Mouse (Mus musculus): ENCODE results near the gene Myoz1. TPM values are rescaled to one million over a fixed set of nuclear protein-coding genes. Genes with fewer than 3 reads are reported as not detected.
"Not testable (repeated sequence)": the region's sequence is repeated elsewhere in the genome, so short reads cannot be mapped to it uniquely, and the experiment has no call there.

Gene Myoz1
- polyA plus RNA-seq (2014; fragmentation: Nextera tagmentation; extraction: Ambion mirVana), result 0.28 TPM in 1 of 2 replicates, not detected in the other

- Histone ChIP-seq H3K9ac (ENCODE audit: low read length) (no peak within 1 kb of the TSS), H3K27me3 (ENCODE audit: control insufficient read depth, insufficient read depth, low read length) (no peaks in the 10 kb centered on the region), H3K4me1 (replicated peaks; ENCODE audit: control insufficient read depth, insufficient read depth, low read length) (no peaks in the 10 kb centered on the region; the same call in 1 of the 2 replicates), H3K4me2 (ENCODE audit: low read depth, low read length, severe bottlenecking) (no peak within 1 kb of the TSS), H3K9me3 (ENCODE audit: control insufficient read depth, low read length) (no peaks in the 10 kb centered on the region), H3K4me3 (ENCODE audit: low read depth, low read length) (no peak within 1 kb of the TSS), H3K36me3 (ENCODE audit: control insufficient read depth, insufficient read depth, low read length) (no peaks in the 10 kb centered on the region), H3K27ac (ENCODE audit: low read depth, low read length) (no peak within 1 kb of the TSS)
- no peak for ATAC-seq (replicated peaks; ENCODE audit: low FRiP score)
- 38% methylated on average over 11 of the region's 11 CpGs for WGBS
- no peak for DNase-seq (ENCODE audit: low spot score)
Measured at GRCm38 (mm10) chr14:20656361-20656760, at the start of gene Myoz1. Gene Myoz1, minus strand, starts transcription at chr14:20656540.

- Histone ChIP-seq H3K4me2 (ENCODE audit: low read depth, low read length, severe bottlenecking) (peak overlapping the region; percentile 61), H3K27ac (ENCODE audit: low read depth, low read length) (peak overlapping the region; percentile 75; the same call in 1 of the 2 replicates), H3K4me3 (ENCODE audit: low read depth, low read length) (peak overlapping the region; percentile 68), H3K9ac (ENCODE audit: low read length) (peak overlapping the region; percentile 84)
- not testable (repeated sequence) for DNase-seq (ENCODE audit: low spot score); H3K9me3 ChIP-seq (ENCODE audit: control insufficient read depth, low read length); H3K27me3 ChIP-seq (ENCODE audit: control insufficient read depth, insufficient read depth, low read length); H3K4me1 ChIP-seq (replicated peaks; ENCODE audit: control insufficient read depth, insufficient read depth, low read length); ATAC-seq (replicated peaks; ENCODE audit: low FRiP score); H3K36me3 ChIP-seq (ENCODE audit: control insufficient read depth, insufficient read depth, low read length)
- 8% methylated on average over 8 of the region's 8 CpGs for WGBS
Measured at GRCm38 (mm10) chr14:20703461-20703860, 47.1 kb upstream of the Myoz1 start.

GRCm38 (mm10) chr14:20702741-20703381 lies 46.5 kb upstream of the Myoz1 start, which contains the start of gene Chchd1:
Gene Chchd1, plus strand, starts transcription at chr14:20703006.
- peak; percentile 74 for ATAC-seq (replicated peaks; ENCODE audit: low FRiP score)
- Histone ChIP-seq H3K4me3 (ENCODE audit: low read depth, low read length) (peak within 1 kb of the TSS; percentile 68), H3K9me3 (ENCODE audit: control insufficient read depth, low read length) (no peaks in the 10 kb centered on the region), H3K27me3 (ENCODE audit: control insufficient read depth, insufficient read depth, low read length) (no peaks in the 10 kb centered on the region), H3K4me1 (replicated peaks; ENCODE audit: control insufficient read depth, insufficient read depth, low read length) (no peaks in the 10 kb centered on the region; the same call in 1 of the 2 replicates), H3K27ac (ENCODE audit: low read depth, low read length) (peak within 1 kb of the TSS; percentile 75; the same call in 1 of the 2 replicates), H3K36me3 (ENCODE audit: control insufficient read depth, insufficient read depth, low read length) (peaks cover 4% of the 10 kb centered on the region; the same call in 1 of the 2 replicates), H3K4me2 (ENCODE audit: low read depth, low read length, severe bottlenecking) (peak within 1 kb of the TSS; percentile 61), H3K9ac (ENCODE audit: low read length) (peak within 1 kb of the TSS; percentile 84)
- under 1% methylated on average over 61 of the region's 61 CpGs for WGBS
- DNase-seq (ENCODE audit: low spot score), result peak; percentile 95

- Histone ChIP-seq H3K9ac (ENCODE audit: low read length) (peak overlapping the region; percentile 84), H3K36me3 (ENCODE audit: control insufficient read depth, insufficient read depth, low read length) (peaks cover 4% of the 10 kb centered on the region; the same call in 1 of the 2 replicates), H3K27ac (ENCODE audit: low read depth, low read length) (no peak overlapping the region; the same call in 1 of the 2 replicates), H3K4me2 (ENCODE audit: low read depth, low read length, severe bottlenecking) (peak overlapping the region; percentile 61), H3K27me3 (ENCODE audit: control insufficient read depth, insufficient read depth, low read length) (no peaks in the 10 kb centered on the region), H3K9me3 (ENCODE audit: control insufficient read depth, low read length) (no peaks in the 10 kb centered on the region), H3K4me1 (replicated peaks; ENCODE audit: control insufficient read depth, insufficient read depth, low read length) (no peaks in the 10 kb centered on the region; the same call in 1 of the 2 replicates), H3K4me3 (ENCODE audit: low read depth, low read length) (peak overlapping the region; percentile 68)
- no peak for DNase-seq (ENCODE audit: low spot score)
- peak; percentile 25 for ATAC-seq (replicated peaks; ENCODE audit: low FRiP score)
- WGBS, result 17% methylated on average over 15 of the region's 15 CpGs
Measured at GRCm38 (mm10) chr14:20702096-20702740, 45.9 kb upstream of the Myoz1 start.

GRCm38 (mm10) chr14:20701554-20701953 lies 45.2 kb upstream of the Myoz1 start:
- DNase-seq (ENCODE audit: low spot score) (no peak), ATAC-seq (replicated peaks; ENCODE audit: low FRiP score) (no peak)
- WGBS, result 87% methylated on average over 8 of the region's 8 CpGs
- H3K4me1 ChIP-seq (replicated peaks; ENCODE audit: control insufficient read depth, insufficient read depth, low read length), result peaks cover 3% of the 10 kb centered on the region
- H3K27ac ChIP-seq (ENCODE audit: low read depth, low read length), result no peak overlapping the region
- peak overlapping the region; percentile 61; the same call in 1 of the 2 replicates for H3K4me2 ChIP-seq (ENCODE audit: low read depth, low read length, severe bottlenecking)
- no peaks in the 10 kb centered on the region for H3K9me3 ChIP-seq (ENCODE audit: control insufficient read depth, low read length)
- H3K4me3 ChIP-seq (ENCODE audit: low read depth, low read length), result peak overlapping the region; percentile 68; the same call in 1 of the 2 replicates
- H3K27me3 ChIP-seq (ENCODE audit: control insufficient read depth, insufficient read depth, low read length), result no peaks in the 10 kb centered on the region
- peaks cover 4% of the 10 kb centered on the region; the same call in 1 of the 2 replicates for H3K36me3 ChIP-seq (ENCODE audit: control insufficient read depth, insufficient read depth, low read length)
- H3K9ac ChIP-seq (ENCODE audit: low read length), result no peak overlapping the region

- no peak overlapping the region for H3K27ac ChIP-seq (ENCODE audit: low read depth, low read length)
- ATAC-seq (replicated peaks; ENCODE audit: low FRiP score), result no peak
- DNase-seq (ENCODE audit: low spot score), result no peak
- no peak overlapping the region for H3K4me3 ChIP-seq (ENCODE audit: low read depth, low read length)
- H3K9me3 ChIP-seq (ENCODE audit: control insufficient read depth, low read length), result no peaks in the 10 kb centered on the region
- WGBS, result 89% methylated on average over 3 of the region's 3 CpGs
- no peak overlapping the region for H3K9ac ChIP-seq (ENCODE audit: low read length)
- no peak overlapping the region for H3K4me2 ChIP-seq (ENCODE audit: low read depth, low read length, severe bottlenecking)
- H3K36me3 ChIP-seq (ENCODE audit: control insufficient read depth, insufficient read depth, low read length), result peaks cover 4% of the 10 kb centered on the region; the same call in 1 of the 2 replicates
- H3K4me1 ChIP-seq (replicated peaks; ENCODE audit: control insufficient read depth, insufficient read depth, low read length), result peaks cover 10% of the 10 kb centered on the region
- no peaks in the 10 kb centered on the region; the same call in 1 of the 2 replicates for H3K27me3 ChIP-seq (ENCODE audit: control insufficient read depth, insufficient read depth, low read length)
Measured at GRCm38 (mm10) chr14:20700362-20700761, 44.0 kb upstream of the Myoz1 start.

GRCm38 (mm10) chr14:20698515-20698914 lies 42.2 kb upstream of the Myoz1 start:
- WGBS, result 94% methylated on average over 2 of the region's 2 CpGs
- H3K4me3 ChIP-seq (ENCODE audit: low read depth, low read length), result no peak overlapping the region

GRCm38 (mm10) chr14:20696986-20697385 lies 40.6 kb upstream of the Myoz1 start:
- H3K4me2 ChIP-seq (ENCODE audit: low read depth, low read length, severe bottlenecking), result peak overlapping the region; percentile 71; the same call in 1 of the 2 replicates
- H3K9ac ChIP-seq (ENCODE audit: low read length), result no peak overlapping the region
- H3K27me3 ChIP-seq (ENCODE audit: control insufficient read depth, insufficient read depth, low read length), result no peaks in the 10 kb centered on the region; the same call in 1 of the 2 replicates
- DNase-seq (ENCODE audit: low spot score) (no peak), ATAC-seq (replicated peaks; ENCODE audit: low FRiP score) (no peak)
- H3K27ac ChIP-seq (ENCODE audit: low read depth, low read length), result no peak overlapping the region
- H3K4me3 ChIP-seq (ENCODE audit: low read depth, low read length), result peak overlapping the region; percentile 82; the same call in 1 of the 2 replicates
- H3K4me1 ChIP-seq (replicated peaks; ENCODE audit: control insufficient read depth, insufficient read depth, low read length), result peaks cover 10% of the 10 kb centered on the region
- H3K9me3 ChIP-seq (ENCODE audit: control insufficient read depth, low read length), result no peaks in the 10 kb centered on the region
- peaks cover 4% of the 10 kb centered on the region; the same call in 1 of the 2 replicates for H3K36me3 ChIP-seq (ENCODE audit: control insufficient read depth, insufficient read depth, low read length)
- 33% methylated on average over 1 of the region's 1 CpGs for WGBS

More at GRCm38 (mm10) chr14:20698515-20698914, 42.2 kb upstream of the Myoz1 start:
- ATAC-seq (replicated peaks; ENCODE audit: low FRiP score) (no peak), DNase-seq (ENCODE audit: low spot score) (no peak)
- Histone ChIP-seq H3K27ac (ENCODE audit: low read depth, low read length) (no peak overlapping the region), H3K4me2 (ENCODE audit: low read depth, low read length, severe bottlenecking) (no peak overlapping the region), H3K4me1 (replicated peaks; ENCODE audit: control insufficient read depth, insufficient read depth, low read length) (peaks cover 10% of the 10 kb centered on the region), H3K9me3 (ENCODE audit: control insufficient read depth, low read length) (no peaks in the 10 kb centered on the region), H3K27me3 (ENCODE audit: control insufficient read depth, insufficient read depth, low read length) (no peaks in the 10 kb centered on the region; the same call in 1 of the 2 replicates), H3K9ac (ENCODE audit: low read length) (no peak overlapping the region), H3K36me3 (ENCODE audit: control insufficient read depth, insufficient read depth, low read length) (no peaks in the 10 kb centered on the region)
